In the genomic region with DNA sequence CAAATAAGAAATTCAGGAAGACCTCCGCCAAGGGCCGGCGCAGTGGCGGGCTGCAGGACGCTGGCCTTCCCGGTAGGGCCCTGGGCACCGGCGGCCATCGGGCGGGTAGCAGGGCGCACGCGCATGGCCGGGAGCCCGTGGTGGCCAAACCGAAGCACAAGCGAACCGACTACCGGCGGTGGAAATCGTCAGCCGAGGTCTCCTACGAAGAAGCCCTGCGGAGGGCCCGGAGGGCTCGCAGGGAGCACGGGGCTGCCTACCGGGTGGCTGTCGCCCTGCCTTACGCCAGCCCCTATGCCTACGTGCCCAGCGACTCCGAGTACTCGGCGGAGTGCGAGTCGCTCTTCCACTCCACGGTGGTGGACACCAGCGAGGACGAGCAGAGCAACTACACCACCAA, we compare ENCODE assay signal across 22 mouse cellular contexts. TPM values are rescaled to one million over a fixed set of nuclear protein-coding genes. Genes with fewer than 3 reads are reported as not detected.
DNase-seq lines count a peak whose midpoint lies in the region; ATAC-seq and TF ChIP-seq lines count a peak whose summit lies in the region.
"Had no signal": no experiment of that assay in that cellular context is flagged by ENCODE, and none has a peak within 500 bp of the region (broad histone marks: within the 10 kb centered on the region; RNA-seq: fewer than 3 reads in every experiment).

No protein-coding gene starts in this region.

- 0 out of 2 replicates have a peak, but pooled peaks cover 5% of the 10 kb centered on the region for H3K9me3 ChIP-seq in forebrain, embryonic 14.5 days (replicated peaks; ENCODE audit: control insufficient read depth, low read length)
- peaks cover 6% of the 10 kb centered on the region; the same call in 1 of the 2 replicates for H3K9me3 ChIP-seq in forebrain, embryonic 11.5 days (ENCODE audit: control insufficient read depth, low read length)
- H3K9me3 ChIP-seq in ES-E14 (ENCODE audit: control insufficient read depth, insufficient read depth, low read depth, low read length) = no peaks in the 10 kb centered on the region

- H3K27ac ChIP-seq in forebrain, embryonic 14.5 days (ENCODE audit: low read depth, low read length) = no peak overlapping the region
- no peak overlapping the region for H3K27ac ChIP-seq in forebrain, embryonic 11.5 days (ENCODE audit: low read depth, low read length)
- H3K27ac ChIP-seq in testis, adult 2 months (ENCODE audit: control insufficient read depth, insufficient read depth, low read depth, low read length) = peak overlapping the region; percentile 94
- H3K27ac ChIP-seq in ES-E14 (ENCODE audit: insufficient read depth, low read depth, low read length, poor library complexity, severe bottlenecking) = no peak overlapping the region
- no peak overlapping the region for H3K27ac ChIP-seq in kidney, adult 2 months (ENCODE audit: insufficient read depth, low read depth, low read length)
- H3K27ac ChIP-seq: embryonic facial prominence, embryonic 15.5 days; gastrocnemius, adult 2 months; hindbrain, embryonic 10.5 days; hindbrain, embryonic 14.5 days had no signal

- no peak for ATAC-seq in forebrain, embryonic 14.5 days
- no peak for ATAC-seq in forebrain, embryonic 11.5 days (replicated peaks; ENCODE audit: low FRiP score)
- ATAC-seq: CD4-positive, CD25-positive, alpha-beta regulatory T cell, adult 4 months had no signal

- no peak overlapping the region for H3K4me3 ChIP-seq in forebrain, embryonic 14.5 days (ENCODE audit: low read depth, low read length)
- H3K4me3 ChIP-seq in forebrain, embryonic 11.5 days (ENCODE audit: low read depth, low read length) = no peak overlapping the region
- peak overlapping the region; percentile 90 for H3K4me3 ChIP-seq in testis, adult 2 months (ENCODE audit: control insufficient read depth, low read depth, low read length)
- H3K4me3 ChIP-seq in ES-E14 (ENCODE audit: insufficient read depth in 1 of 2, low read depth in 1 of 2, low read length in 2 of 2, poor library complexity in 1 of 2, severe bottlenecking in 1 of 2) = peak overlapping the region; percentile 57 to 62
- no peak overlapping the region for H3K4me3 ChIP-seq in kidney, adult 2 months (ENCODE audit: insufficient read depth, low read depth, low read length)
- H3K4me3 ChIP-seq: embryonic facial prominence, embryonic 15.5 days; erythroblast, embryonic 14.5 days; gastrocnemius, adult 2 months; heart, embryonic 12.5 days; hindbrain, embryonic 10.5 days had no signal

- TF ChIP-seq POLR2A in testis, adult 2 months (IDR thresholded peaks at IDR 0.05; ENCODE audit: control insufficient read depth, low read depth, low read length) = peak; percentile 83
- TF ChIP-seq POLR2A in kidney, adult 2 months (IDR thresholded peaks at IDR 0.05; ENCODE audit: low read depth, low read length) = no peak

- no peaks in the 10 kb centered on the region for H3K27me3 ChIP-seq in forebrain, embryonic 14.5 days (replicated peaks; ENCODE audit: control insufficient read depth, insufficient read depth, low read length)
- H3K27me3 ChIP-seq in forebrain, embryonic 11.5 days (ENCODE audit: control insufficient read depth, insufficient read depth, low read length) = no peaks in the 10 kb centered on the region
- H3K27me3 ChIP-seq in testis, adult 2 months (ENCODE audit: control insufficient read depth, insufficient read depth, low read length) = no peaks in the 10 kb centered on the region
- no peaks in the 10 kb centered on the region for H3K27me3 ChIP-seq in kidney, adult 2 months (replicated peaks; ENCODE audit: control insufficient read depth, insufficient read depth, low read length)
- H3K27me3 ChIP-seq: embryonic facial prominence, embryonic 15.5 days; heart, embryonic 12.5 days had no signal

- 0 out of 2 replicates have a peak overlapping the region, but pooled peaks have one; percentile 3 for H3K4me2 ChIP-seq in forebrain, embryonic 14.5 days (ENCODE audit: low read length)
- no peak overlapping the region for H3K4me2 ChIP-seq in forebrain, embryonic 11.5 days (ENCODE audit: low read depth, low read length, severe bottlenecking)
- H3K4me2 ChIP-seq: embryonic facial prominence, embryonic 15.5 days; heart, embryonic 12.5 days; hindbrain, embryonic 14.5 days had no signal

- H3K4me1 ChIP-seq in forebrain, embryonic 14.5 days (ENCODE audit: control insufficient read depth, insufficient read depth, low read length) = no peaks in the 10 kb centered on the region
- H3K4me1 ChIP-seq in forebrain, embryonic 11.5 days (replicated peaks; ENCODE audit: control insufficient read depth, insufficient read depth, low read length) = no peaks in the 10 kb centered on the region
- peaks cover 4% of the 10 kb centered on the region for H3K4me1 ChIP-seq in testis, adult 2 months (ENCODE audit: control insufficient read depth, insufficient read depth, low read length)
- peaks cover 0 to 3% of the 10 kb centered on the region in 2 experiments; a peak in 1 of 4 replicates for H3K4me1 ChIP-seq in ES-E14 (ENCODE audit: control insufficient read depth in 2 of 2, insufficient read depth in 2 of 2, low read length in 2 of 2, poor library complexity in 1 of 2)
- no peaks in the 10 kb centered on the region for H3K4me1 ChIP-seq in kidney, adult 2 months (ENCODE audit: control insufficient read depth, insufficient read depth, low read length)
- H3K4me1 ChIP-seq: embryonic facial prominence, embryonic 15.5 days; hindbrain, embryonic 10.5 days had no signal

- 79% methylated on average over 24 of the region's 40 CpGs for WGBS in forebrain, embryonic 14.5 days
- WGBS in forebrain, embryonic 11.5 days = 76% methylated on average over 40 of the region's 40 CpGs
- WGBS in kidney, adult 2 months = 93% methylated on average over 40 of the region's 40 CpGs

- TF ChIP-seq CTCF in testis, adult 2 months (IDR thresholded peaks at IDR 0.05; ENCODE audit: control insufficient read depth, insufficient read depth, insufficient replicate concordance, low read depth, low read length) = no peak
- no peak for TF ChIP-seq CTCF in kidney, adult 2 months (conservative IDR thresholded peaks at IDR 0.05; ENCODE audit: insufficient read depth, insufficient read length, low read depth, low read length)

- H3K9ac ChIP-seq in forebrain, embryonic 14.5 days (ENCODE audit: low read length) = no peak overlapping the region
- no peak overlapping the region for H3K9ac ChIP-seq in forebrain, embryonic 11.5 days (ENCODE audit: low read length)
- H3K9ac ChIP-seq in ES-E14 (ENCODE audit: insufficient read depth, low read depth, low read length, poor library complexity, severe bottlenecking) = peak overlapping the region; percentile 63
- H3K9ac ChIP-seq: embryonic facial prominence, embryonic 15.5 days; heart, embryonic 12.5 days; hindbrain, embryonic 14.5 days had no signal

- intact Hi-C loops in left cerebral cortex, postnatal 36 days (cut with DNase I) = loop anchor here (10.0 kb wide), 1 partner anchor 257 kb away; no protein-coding TSS in a partner anchor

- in situ Hi-C loops in ES-E14 (cut with MboI; ENCODE audit: low sequenced_read_pairs in 2 of 2, unreplicated experiment in 2 of 2) = no loop called here

- no peak for DNase-seq in forebrain, embryonic 14.5 days (ENCODE audit: low spot score)
- no peak for DNase-seq in forebrain, embryonic 11.5 days (ENCODE audit: low spot score)
- no peak for DNase-seq in testis, postnatal 10 days (ENCODE audit: low spot score)
- no peak for DNase-seq in ES-E14 (ENCODE audit: low read depth, low spot score)
- DNase-seq in kidney, adult 2 months = no peak
- DNase-seq in left cerebral cortex, postnatal 36 days (ENCODE audit: low spot score in 2 of 2) = no peak
- DNase-seq: adrenal gland, postnatal 10 days; B cell, adult 2 months; cerebellum, adult 11 months; cerebellum, adult 8-10 months; cerebellum, postnatal 14 days; embryo, embryonic 11 days; gastrocnemius, adult 2 months; gastrocnemius, postnatal 25 days; kidney, adult 11 months had no signal

- peaks cover 51% of the 10 kb centered on the region for H3K36me3 ChIP-seq in forebrain, embryonic 14.5 days (ENCODE audit: control insufficient read depth, insufficient read depth, low read length)
- peaks cover 7% of the 10 kb centered on the region; the same call in 1 of the 2 replicates for H3K36me3 ChIP-seq in forebrain, embryonic 11.5 days (ENCODE audit: control insufficient read depth, insufficient read depth, low read length)
- H3K36me3 ChIP-seq in testis, adult 2 months (ENCODE audit: control insufficient read depth, insufficient read depth, low read length) = no peaks in the 10 kb centered on the region
- no peaks in the 10 kb centered on the region for H3K36me3 ChIP-seq in ES-E14 (ENCODE audit: control insufficient read depth, insufficient read depth, low read length, poor library complexity, severe bottlenecking)
- peaks cover 2% of the 10 kb centered on the region; the same call in 1 of the 2 replicates for H3K36me3 ChIP-seq in kidney, adult 2 months (ENCODE audit: control insufficient read depth, insufficient read depth, low read length)

TF ChIP-seq in ES-E14, 5 proteins besides CTCF, POLR2A, EP300 and RAD21:
- TF ChIP-seq ZC3H11A (IDR thresholded peaks at IDR 0.05; ENCODE audit: borderline replicate concordance, low read depth, low read length) (no peak), MAFK (IDR thresholded peaks at IDR 0.05; ENCODE audit: insufficient read depth, low read depth, low read length) (no peak), HCFC1 (IDR thresholded peaks at IDR 0.05; ENCODE audit: borderline replicate concordance, insufficient read depth, low read length) (no peak), CHD2 (IDR thresholded peaks at IDR 0.05; ENCODE audit: low read depth, low read length) (no peak), ZNF384 (IDR thresholded peaks at IDR 0.05; ENCODE audit: low read depth, low read length) (no peak)

RNA-seq across cellular contexts. Expression of a gene that starts 8.6 kb away (rescaled TPM):
- polyA plus RNA-seq in forebrain, embryonic 14.5 days (2014; fragmentation: Nextera tagmentation; extraction: Ambion mirVana) = 24.9 and 25.5 TPM in 2 replicates
- 11.0 and 13.1 TPM in 2 replicates for polyA plus RNA-seq in forebrain, embryonic 11.5 days (2014; fragmentation: Nextera tagmentation; extraction: Ambion mirVana)
- 4.3 and 4.9 TPM in 2 replicates for polyA plus RNA-seq in testis, adult 2 months (2012; rRNA removed)
- total RNA-seq in ES-E14 (2012; rRNA removed) = 3.2 and 3.4 TPM in 2 replicates
- polyA plus RNA-seq in kidney, adult 2 months (2012; rRNA removed) = 3.9 and 4.0 TPM in 2 replicates
- total RNA-seq in left cerebral cortex, postnatal 36 days (2021) = 1 to 10 TPM; 9.2 to 9.8 TPM
- polyA plus RNA-seq: CD4-positive, CD25-positive, alpha-beta regulatory T cell, adult 4 months; erythroblast, embryonic 14.5 days had no signal

Comparison
In these comparisons a context has a peak if more than half of its experiments do, and no peak if none do; other contexts are left out.
1. H3K4me3 ChIP-seq: peak in testis, adult 2 months (single experiment) and ES-E14 (2 of 2); none in forebrain, embryonic 14.5 days (single experiment), forebrain, embryonic 11.5 days (single experiment) and kidney, adult 2 months (single experiment).